Mouse (Mus musculus) neural tube, embryonic 13.5 days (tissue): ENCODE data around the gene Pak6. TPM values are rescaled to one million over a fixed set of nuclear protein-coding genes. Genes with fewer than 3 reads are reported as not detected.
A peak's percentile ranks its signal among the peaks of the same experiment; 100 is the strongest.

Experiments
- ATAC-seq: fragments of 200-750 bp; cut with Nextera tagmentation; 2 replicates; pipeline ENCODE4 v1.8.0; 2017; ENCODE audit warnings: low read depth, mild to moderate bottlenecking, moderate TSS enrichment, moderate library complexity
- H3K27ac ChIP-seq: fragments of 300-500 bp; sonication (generic); replicated peaks from 2 replicates; pipeline ENCODE4 v1.5.1; 2015; ENCODE audit warnings: moderate library complexity, mild to moderate bottlenecking, inconsistent platforms
- H3K27me3 ChIP-seq: fragments of 300-500 bp; sonication (generic); 2 replicates; pipeline ENCODE4 v1.6.1; 2015; ENCODE audit warnings: mild to moderate bottlenecking, inconsistent platforms
- H3K36me3 ChIP-seq: fragments of 300-500 bp; sonication (generic); 2 replicates; pipeline ENCODE4 v1.6.1; 2015; ENCODE audit warnings: mild to moderate bottlenecking, inconsistent platforms
- H3K4me1 ChIP-seq: fragments of 300-500 bp; sonication (generic); replicated peaks from 2 replicates; pipeline ENCODE4 v1.6.1; 2015; ENCODE audit warnings: inconsistent platforms
- H3K4me2 ChIP-seq: fragments of 300-500 bp; sonication (generic); 2 replicates; pipeline ENCODE4 v1.6.1; 2015; ENCODE audit warnings: inconsistent platforms, mild to moderate bottlenecking, moderate library complexity
- H3K4me3 ChIP-seq: fragments of 300-500 bp; sonication (generic); 2 replicates; pipeline ENCODE4 v1.5.1; 2015; ENCODE audit warnings: mild to moderate bottlenecking, inconsistent platforms
- H3K9ac ChIP-seq: fragments of 300-500 bp; sonication (generic); 2 replicates; pipeline ENCODE4 v1.6.1; 2015; ENCODE audit warnings: moderate library complexity, mild to moderate bottlenecking, inconsistent platforms
- H3K9me3 ChIP-seq: fragments of 300-500 bp; sonication (generic); 2 replicates; pipeline ENCODE4 v1.6.1; 2016; ENCODE audit warnings: inconsistent platforms
- WGBS: fragments of 180-500 bp; shearing (Covaris S2); methylation state at CpG from one replicate; pipeline ENCODE4 v1.1.7; 2015; 5-methylcytosine and 5-hydroxymethylcytosine counted together
- polyA plus RNA-seq: library from polyadenylated mRNA; unstranded; fragments of >200 nt; fragmentation: Nextera tagmentation; extraction: Ambion mirVana; gene quantifications from 2 replicates; pipeline ENCODE4 v1.2.1, GENCODE M21; 2015

Gene Pak6
- polyA plus RNA-seq, 1 experiment from 2014 or later = 15.8 TPM

- Histone ChIP-seq H3K9me3 (no peaks in the 10 kb centered on the region), H3K4me1 (peaks cover 45% of the 10 kb centered on the region), H3K36me3 (no peaks in the 10 kb centered on the region), H3K9ac (peak overlapping the region; percentile 58), H3K27me3 (peaks cover 95% of the 10 kb centered on the region), H3K4me2 (peak overlapping the region; percentile 66), H3K27ac (no peak overlapping the region), H3K4me3 (peak overlapping the region; percentile 38)
- under 1% methylated on average over 93 of the region's 93 CpGs for WGBS
- ATAC-seq = peak; percentile 24; the same call in 1 of the 2 replicates
Observed at GRCm38 (mm10) chr2:118702883-118703761, 40.0 kb downstream of the Pak6 start.

GRCm38 (mm10) chr2:118703913-118704730 lies 41.0 kb downstream of the Pak6 start, which contains the start of gene Ankrd63:
Gene Ankrd63 (minus strand): TSS chr2:118703963.
- H3K4me1 ChIP-seq = peaks cover 45% of the 10 kb centered on the region
- no peak for ATAC-seq
- H3K27me3 ChIP-seq = peaks cover 100% of the 10 kb centered on the region
- no peak within 1 kb of the TSS for H3K27ac ChIP-seq
- peak within 1 kb of the TSS; percentile 38 for H3K4me3 ChIP-seq
- peak within 1 kb of the TSS; percentile 66 for H3K4me2 ChIP-seq
- no peaks in the 10 kb centered on the region for H3K36me3 ChIP-seq
- peak within 1 kb of the TSS; percentile 58 for H3K9ac ChIP-seq
- no peaks in the 10 kb centered on the region for H3K9me3 ChIP-seq
- under 1% methylated on average over 50 of the region's 50 CpGs for WGBS

- ATAC-seq = no peak
- Histone ChIP-seq H3K27ac (no peak overlapping the region), H3K9me3 (no peaks in the 10 kb centered on the region), H3K36me3 (no peaks in the 10 kb centered on the region), H3K4me2 (no peak overlapping the region), H3K9ac (no peak overlapping the region), H3K4me3 (no peak overlapping the region), H3K4me1 (peaks cover 43% of the 10 kb centered on the region), H3K27me3 (peaks cover 100% of the 10 kb centered on the region)
- WGBS = 2% methylated on average over 6 of the region's 6 CpGs
Observed at GRCm38 (mm10) chr2:118706436-118706835, 43.3 kb downstream of the Pak6 start.

GRCm38 (mm10) chr2:118708472-118708871 lies 45.4 kb downstream of the Pak6 start:
- Histone ChIP-seq H3K4me2 (no peak overlapping the region), H3K4me3 (no peak overlapping the region), H3K9me3 (no peaks in the 10 kb centered on the region), H3K9ac (no peak overlapping the region), H3K27me3 (peaks cover 100% of the 10 kb centered on the region), H3K36me3 (no peaks in the 10 kb centered on the region), H3K4me1 (peaks cover 32% of the 10 kb centered on the region), H3K27ac (no peak overlapping the region)
- WGBS = 84% methylated on average over 4 of the region's 4 CpGs
- no peak for ATAC-seq

- Histone ChIP-seq H3K27ac (no peak overlapping the region), H3K27me3 (peaks cover 91% of the 10 kb centered on the region), H3K36me3 (no peaks in the 10 kb centered on the region), H3K9ac (no peak overlapping the region), H3K4me3 (no peak overlapping the region), H3K9me3 (no peaks in the 10 kb centered on the region), H3K4me1 (peaks cover 28% of the 10 kb centered on the region), H3K4me2 (no peak overlapping the region)
- WGBS = 27% methylated on average over 4 of the region's 4 CpGs
- no peak for ATAC-seq
Observed at GRCm38 (mm10) chr2:118709655-118710221, 46.6 kb downstream of the Pak6 start.

- H3K4me2 ChIP-seq = peak overlapping the region; percentile 85
Observed at GRCm38 (mm10) chr2:118711038-118711494, 48.0 kb downstream of the Pak6 start.

GRCm38 (mm10) chr2:118713631-118714030 lies 50.5 kb downstream of the Pak6 start:
- Histone ChIP-seq H3K36me3 (no peaks in the 10 kb centered on the region), H3K4me2 (no peak overlapping the region), H3K27me3 (peaks cover 60% of the 10 kb centered on the region), H3K27ac (no peak overlapping the region), H3K9me3 (no peaks in the 10 kb centered on the region), H3K4me1 (peaks cover 22% of the 10 kb centered on the region), H3K9ac (no peak overlapping the region), H3K4me3 (no peak overlapping the region)
- 85% methylated on average over 6 of the region's 6 CpGs for WGBS
- no peak for ATAC-seq

More at GRCm38 (mm10) chr2:118711038-118711494, 48.0 kb downstream of the Pak6 start:
- Histone ChIP-seq H3K4me1 (peaks cover 28% of the 10 kb centered on the region), H3K27ac (no peak overlapping the region), H3K36me3 (no peaks in the 10 kb centered on the region), H3K9me3 (no peaks in the 10 kb centered on the region), H3K27me3 (peaks cover 82% of the 10 kb centered on the region), H3K4me3 (peak overlapping the region; percentile 45), H3K9ac (peak overlapping the region; percentile 71)
- WGBS = 2% methylated on average over 36 of the region's 36 CpGs
- ATAC-seq = peak; percentile 79

- H3K9me3 ChIP-seq = no peaks in the 10 kb centered on the region
- peak; percentile 34; the same call in 1 of the 2 replicates for ATAC-seq
- H3K4me1 ChIP-seq = peaks cover 22% of the 10 kb centered on the region
- no peak overlapping the region for H3K27ac ChIP-seq
- H3K4me3 ChIP-seq = no peak overlapping the region
- no peak overlapping the region for H3K9ac ChIP-seq
- no peak overlapping the region for H3K4me2 ChIP-seq
- no peaks in the 10 kb centered on the region for H3K36me3 ChIP-seq
- peaks cover 59% of the 10 kb centered on the region for H3K27me3 ChIP-seq
- WGBS = 24% methylated on average over 4 of the region's 4 CpGs
Observed at GRCm38 (mm10) chr2:118714230-118714629, 51.1 kb downstream of the Pak6 start.

- ATAC-seq = no peak
- 86% methylated on average over 5 of the region's 5 CpGs for WGBS
- H3K9ac ChIP-seq = no peak overlapping the region
- peaks cover 8% of the 10 kb centered on the region for H3K4me1 ChIP-seq
- no peak overlapping the region for H3K4me2 ChIP-seq
- H3K4me3 ChIP-seq = no peak overlapping the region
- peaks cover 34% of the 10 kb centered on the region for H3K27me3 ChIP-seq
- no peaks in the 10 kb centered on the region for H3K36me3 ChIP-seq
- H3K27ac ChIP-seq = no peak overlapping the region
- no peaks in the 10 kb centered on the region for H3K9me3 ChIP-seq
Observed at GRCm38 (mm10) chr2:118716677-118717076, 53.6 kb downstream of the Pak6 start.

GRCm38 (mm10) chr2:118723693-118724486 lies 60.8 kb downstream of the Pak6 start:
- no peak overlapping the region for H3K4me3 ChIP-seq
- no peak overlapping the region for H3K27ac ChIP-seq
- 81% methylated on average over 15 of the region's 15 CpGs for WGBS
- H3K27me3 ChIP-seq = peaks cover 29% of the 10 kb centered on the region
- no peak for ATAC-seq
- no peaks in the 10 kb centered on the region for H3K36me3 ChIP-seq
- peaks cover 8% of the 10 kb centered on the region; the same call in 1 of the 2 replicates for H3K4me1 ChIP-seq
- H3K9me3 ChIP-seq = no peaks in the 10 kb centered on the region
- no peak overlapping the region for H3K9ac ChIP-seq
- H3K4me2 ChIP-seq = no peak overlapping the region

- Histone ChIP-seq H3K4me2 (no peak overlapping the region), H3K4me3 (no peak overlapping the region), H3K9me3 (no peaks in the 10 kb centered on the region), H3K36me3 (no peaks in the 10 kb centered on the region), H3K27me3 (peaks cover 40% of the 10 kb centered on the region), H3K9ac (no peak overlapping the region), H3K27ac (no peak overlapping the region), H3K4me1 (peaks cover 8% of the 10 kb centered on the region; the same call in 1 of the 2 replicates)
- ATAC-seq = no peak
- 87% methylated on average over 4 of the region's 4 CpGs for WGBS
Observed at GRCm38 (mm10) chr2:118725511-118725910, 62.4 kb downstream of the Pak6 start.
